Mouse (Mus musculus) thymus, adult 2 months (tissue): ENCODE data around the gene Arhgef39.

Experiments
- CTCF ChIP-seq: fragments of 200-500 bp; IDR thresholded peaks from 2 replicates; pipeline ENCODE4 v1.5.1; 2012; ENCODE audit warnings: mild to moderate bottlenecking, control low read depth, low read length, moderate library complexity, borderline replicate concordance; ENCODE audit not compliant: control insufficient read depth, poor library complexity, insufficient read depth; ENCODE audit errors: extremely low read depth
- POLR2A ChIP-seq: fragments of 200-500 bp; IDR thresholded peaks from 2 replicates; pipeline ENCODE4 v1.6.1; 2012; ENCODE audit warnings: mild to moderate bottlenecking, low read length, control low read depth, moderate library complexity; ENCODE audit not compliant: control insufficient read depth, poor library complexity, insufficient read depth; ENCODE audit errors: extremely low read depth

DNA sequence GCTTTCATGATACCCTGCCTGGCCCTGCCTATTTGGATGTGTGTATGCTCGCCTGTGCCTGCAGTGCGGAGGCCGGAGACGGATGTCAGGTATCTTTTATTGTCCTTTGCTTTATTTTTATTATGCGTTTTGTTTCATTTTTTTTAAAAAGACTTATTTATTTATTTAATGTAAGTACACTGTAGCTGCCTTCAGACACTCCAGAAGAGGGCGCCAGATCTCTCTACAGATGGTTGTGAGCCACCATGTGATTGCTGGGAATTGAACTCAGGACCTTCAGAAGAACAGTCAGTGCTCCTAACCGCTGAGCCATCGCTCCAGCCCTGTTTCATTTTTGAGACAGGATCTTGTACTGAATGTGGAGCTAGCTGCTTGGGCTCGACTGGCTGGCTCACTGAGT is 29.0 kb upstream of the Arhgef39 start:
- TF ChIP-seq CTCF (no peak), POLR2A (no peak)
